Mouse (Mus musculus) MEL-GATA-1-ER (cell line): ENCODE data around the gene Taf12.
A peak's percentile ranks its signal among the peaks of the same experiment; 100 is the strongest.

Experiments
- DNase-seq: peaks from one replicate; pipeline ENCODE4 v3.0.0-alpha.2; 2012; ENCODE audit warnings: low read depth; ENCODE audit errors: extremely low read depth

The Taf12 gene

DNA sequence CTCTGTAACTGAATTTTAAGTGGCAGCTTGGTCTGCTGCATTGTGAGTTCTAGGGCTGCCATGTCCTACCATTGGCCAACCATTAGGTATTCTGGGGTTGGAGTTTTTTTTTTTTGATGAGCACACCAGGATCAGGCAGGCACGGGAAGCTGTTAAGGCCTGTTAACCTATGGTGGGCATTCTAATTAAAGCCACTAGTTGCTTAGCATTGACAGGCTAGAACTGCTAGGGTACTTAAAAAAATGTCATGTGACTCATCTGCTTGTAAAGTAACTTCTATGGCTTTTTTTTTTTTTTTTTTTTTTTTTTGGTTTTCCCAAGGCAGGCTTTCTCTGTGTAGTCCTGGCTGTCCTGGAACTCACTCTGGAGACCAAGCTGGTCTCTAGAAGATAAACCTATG lies 37.0 kb downstream of the Taf12 start:
- DNase-seq, result peak; percentile 26

DNA sequence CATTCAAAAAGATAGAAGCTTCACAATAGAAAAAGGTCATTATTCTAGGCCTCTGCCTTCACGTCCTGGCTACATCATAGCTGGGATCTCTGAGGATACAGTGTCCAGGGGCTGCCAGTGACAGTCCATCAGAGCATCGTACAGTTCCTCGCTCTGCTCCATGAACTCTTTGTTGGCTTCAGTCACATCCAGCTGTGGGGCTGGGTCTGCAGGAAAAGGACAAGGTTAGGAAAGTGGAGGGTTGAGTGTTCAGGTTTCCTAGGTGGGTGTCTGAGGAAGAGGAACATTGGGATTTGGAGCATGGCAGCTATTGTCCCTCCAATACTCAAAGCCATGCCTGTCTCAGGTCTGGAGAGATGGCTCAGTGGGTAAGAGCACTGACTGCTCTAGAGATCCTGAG lies 37.6 kb downstream of the Taf12 start:
- DNase-seq, result no peak

DNA sequence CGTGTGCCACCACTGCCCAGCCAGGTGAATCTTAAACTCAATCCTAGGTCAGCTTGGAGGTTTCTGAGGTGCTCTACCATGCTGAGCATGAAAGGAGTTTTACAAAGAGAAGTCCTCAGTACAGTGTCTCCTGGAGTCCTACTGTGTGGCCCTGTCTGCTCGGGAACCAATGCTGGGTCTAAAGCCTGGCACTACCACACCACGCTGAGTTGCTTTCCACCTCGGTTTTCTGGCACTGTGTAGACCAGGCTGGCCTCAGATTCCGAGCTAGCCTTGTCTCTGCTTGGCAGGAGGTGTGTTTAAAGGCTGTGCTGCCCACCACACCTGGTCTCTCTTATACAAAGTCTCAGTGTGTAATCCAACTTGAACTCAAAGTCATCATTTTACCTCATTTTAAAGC lies 38.5 kb downstream of the Taf12 start:
- no peak for DNase-seq

DNA sequence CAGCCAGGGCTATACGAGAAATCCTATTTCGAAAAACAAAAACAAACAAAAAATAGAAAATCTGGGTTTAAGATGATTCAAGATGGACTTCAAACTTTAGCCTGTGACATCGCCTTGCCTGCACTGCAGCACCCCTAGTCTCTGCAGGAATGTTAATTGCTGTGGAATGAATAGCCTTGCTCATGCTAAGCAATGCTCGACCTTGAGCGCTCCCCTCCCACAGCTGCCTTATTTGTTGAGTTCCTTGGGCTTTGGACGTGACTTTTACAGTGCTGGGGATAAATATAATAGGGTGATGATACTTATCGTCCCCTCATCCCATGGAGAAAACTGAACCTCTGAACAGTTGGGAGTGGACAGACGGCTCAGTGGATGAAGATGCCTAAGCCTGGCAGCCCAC lies 41.5 kb downstream of the Taf12 start:
- DNase-seq, result no peak

DNA sequence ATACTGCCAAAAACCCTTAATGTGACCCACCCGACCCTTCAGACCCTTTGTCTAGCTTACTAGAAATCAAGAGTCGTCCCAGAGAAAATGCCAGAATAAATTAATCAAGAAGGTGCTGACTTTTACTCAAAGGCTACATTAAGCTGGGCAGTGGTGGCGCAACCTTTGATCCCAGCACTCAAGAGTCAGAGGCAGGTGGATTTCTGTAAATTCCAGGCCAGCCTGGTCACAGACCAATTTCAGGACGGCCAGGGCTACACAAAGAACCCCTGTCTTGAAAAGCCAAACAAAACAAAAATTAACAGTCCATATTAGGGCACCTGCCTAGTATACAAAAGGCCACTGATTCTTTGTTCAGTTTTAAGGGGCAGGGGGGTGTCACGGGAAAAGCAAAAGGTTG lies 52.3 kb downstream of the Taf12 start:
- DNase-seq, result no peak

DNA sequence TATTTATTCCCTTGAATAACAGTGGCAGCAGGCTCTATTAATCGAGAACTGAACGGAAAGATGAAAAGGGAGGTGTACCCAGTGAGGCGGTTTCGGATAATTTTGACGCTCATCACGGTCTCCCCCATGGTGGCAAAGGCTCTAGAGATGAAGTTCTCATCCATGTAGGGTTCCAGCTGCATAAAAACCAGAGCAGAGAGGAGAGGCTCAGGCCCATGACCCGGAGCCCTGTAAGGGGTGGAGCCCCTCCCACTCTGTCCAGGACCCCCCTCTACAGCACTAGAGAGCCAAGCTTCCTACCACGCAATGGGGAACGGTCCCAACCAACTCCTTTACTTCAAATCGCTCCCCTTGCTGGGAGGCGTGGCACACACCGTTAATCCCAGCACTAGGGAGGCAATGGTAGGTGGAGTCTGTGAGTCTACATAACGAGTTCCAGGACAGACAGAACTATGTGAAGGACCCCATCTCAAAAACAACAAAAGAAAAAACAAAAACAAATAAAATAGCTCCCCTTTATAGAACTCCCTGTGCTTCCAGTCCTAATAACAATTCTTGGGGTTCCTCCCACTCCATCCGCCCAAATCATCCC lies 54.3 kb downstream of the Taf12 start:
- DNase-seq, result no peak

DNA sequence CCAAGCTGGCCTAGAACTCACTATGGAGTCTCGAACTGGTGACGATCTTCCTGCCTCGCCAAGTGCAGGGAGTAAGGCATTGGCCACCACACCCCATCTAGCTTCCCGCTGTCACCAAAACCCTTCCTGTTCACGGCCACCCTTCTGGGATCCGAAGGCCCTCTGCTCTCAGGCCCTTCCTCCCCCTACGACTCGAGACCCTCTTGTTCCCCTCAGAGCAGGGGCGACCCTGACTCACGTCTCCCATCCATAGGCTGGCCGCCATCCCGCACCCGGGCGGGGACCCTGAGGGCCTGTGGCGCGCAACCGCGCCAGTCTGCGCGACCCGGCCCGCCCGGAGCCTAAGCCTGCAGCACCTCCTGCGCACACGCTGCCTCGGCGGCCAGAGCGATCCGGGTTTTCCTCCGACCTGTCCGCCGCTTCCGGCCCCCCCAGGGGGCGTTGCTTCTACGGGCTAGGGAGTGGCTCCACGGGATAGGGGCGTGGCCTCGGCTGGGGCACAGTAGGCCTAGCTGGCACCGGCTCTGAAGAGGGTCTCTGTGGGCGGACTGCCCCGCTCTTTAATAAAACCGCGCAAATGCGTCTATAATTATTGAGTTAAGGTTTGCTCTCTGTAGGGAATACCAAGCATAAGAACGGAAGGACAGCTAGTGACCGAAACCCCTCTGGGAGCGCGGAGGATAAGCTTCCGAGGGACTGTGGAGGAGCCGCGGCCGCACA lies 55.1 kb downstream of the Taf12 start, which contains the start of gene Trnau1ap:
Trnau1ap (minus strand) TSS at position 424 of the 720 bp plus-strand sequence.
- DNase-seq, result peak; percentile 75

DNA sequence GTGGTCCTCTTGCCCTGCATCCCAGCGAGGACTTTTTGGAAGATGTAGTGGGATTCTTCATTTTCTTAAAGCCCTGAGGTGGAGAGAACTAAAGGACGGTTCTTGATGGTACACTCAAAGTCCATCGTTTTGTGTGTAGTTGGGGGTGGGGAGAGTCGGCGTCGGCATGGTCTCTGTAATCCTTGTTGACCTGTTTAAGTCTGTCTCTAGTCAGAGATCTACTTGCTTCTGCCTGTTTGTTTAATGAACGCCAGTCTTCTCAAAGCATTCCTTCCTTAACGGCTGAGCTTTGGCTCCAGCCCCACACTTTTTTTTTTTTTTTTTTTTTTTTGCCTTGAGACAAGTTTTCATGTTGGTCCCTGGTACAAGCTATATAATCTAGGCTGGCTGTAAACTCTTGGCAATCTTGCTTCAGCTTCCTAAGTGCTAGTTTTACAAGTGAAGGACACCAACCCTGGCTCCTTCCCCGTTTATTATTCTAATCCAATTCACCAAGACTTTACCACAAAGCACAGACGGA lies 55.7 kb downstream of the Taf12 start:
- DNase-seq, result no peak

DNA sequence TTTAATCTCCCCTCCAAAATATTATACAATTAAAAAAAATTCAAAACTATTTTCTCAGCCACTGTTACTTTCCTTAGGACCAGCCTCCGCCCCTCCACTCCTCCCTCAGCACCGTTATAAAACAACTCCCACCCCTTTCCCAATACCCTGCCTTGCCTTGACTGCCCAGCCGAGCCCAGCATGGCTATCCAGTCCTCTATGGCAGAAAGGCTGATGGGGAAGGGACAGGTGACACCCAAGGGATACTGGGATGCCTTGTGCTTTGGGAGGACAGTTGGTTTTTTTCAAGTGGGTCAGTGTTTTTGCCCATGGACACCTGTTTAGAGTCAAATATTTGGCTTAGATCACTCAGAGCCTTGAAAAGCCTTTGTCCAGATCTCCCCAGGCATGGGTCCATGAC lies 57.8 kb downstream of the Taf12 start:
- no peak for DNase-seq

DNA sequence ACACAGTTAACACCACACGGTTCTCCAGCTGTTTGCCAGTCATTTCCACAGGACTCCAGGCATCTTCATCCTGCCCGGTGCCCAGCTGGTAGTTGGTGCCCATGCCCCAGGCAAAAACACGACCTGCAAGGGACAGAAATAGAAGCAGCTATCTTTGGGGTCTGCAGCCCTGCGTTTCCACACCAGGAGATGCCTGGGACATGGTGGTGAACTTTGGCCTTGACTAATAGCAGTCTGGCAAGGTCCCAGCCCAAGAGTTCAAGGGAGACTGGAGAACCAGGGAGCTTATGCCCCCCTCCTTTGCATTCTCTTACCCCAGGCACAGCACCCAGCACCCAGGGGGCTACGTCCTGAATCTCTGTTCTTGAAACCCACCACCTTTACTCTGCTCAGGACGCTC lies 58.7 kb downstream of the Taf12 start:
- no peak for DNase-seq

DNA sequence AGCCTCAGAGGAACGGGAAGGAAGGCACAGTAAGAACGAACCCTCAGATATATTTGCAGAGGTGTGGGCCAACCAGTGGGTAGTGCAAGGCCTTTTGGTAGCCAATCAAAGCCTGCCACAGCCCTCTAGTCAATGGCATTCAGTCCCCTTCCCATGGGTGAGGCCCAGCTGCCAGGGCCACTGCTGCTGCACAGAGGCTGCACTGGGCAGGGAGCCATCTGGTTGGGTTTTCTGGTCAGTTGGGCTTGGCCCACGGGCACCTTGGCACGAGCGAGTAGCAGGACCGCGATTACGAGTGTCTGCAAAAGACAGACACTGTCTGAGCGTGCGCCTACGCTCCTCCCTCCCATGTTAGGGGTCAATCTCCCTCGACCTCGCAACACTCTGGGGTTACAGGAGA lies 64.8 kb downstream of the Taf12 start:
- DNase-seq, result no peak

DNA sequence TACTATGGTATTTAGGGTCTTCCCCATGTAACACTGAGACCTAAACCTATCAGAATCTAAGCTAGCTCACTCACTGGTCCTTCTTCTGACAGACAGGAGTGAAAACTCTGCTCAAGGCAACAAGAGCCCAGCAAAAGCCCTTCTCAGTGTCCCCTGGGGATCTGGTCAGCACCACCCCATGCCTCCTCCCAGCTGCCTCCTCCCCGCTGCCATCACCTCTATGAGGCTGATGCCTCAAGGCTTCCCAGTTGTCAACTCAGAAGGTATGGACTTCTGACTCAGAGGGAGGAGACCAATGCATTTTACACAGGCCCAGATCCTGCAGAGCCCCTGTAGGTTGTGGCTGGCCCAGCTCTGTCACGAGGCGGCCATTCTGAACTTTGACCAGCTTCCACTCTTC lies 67.3 kb downstream of the Taf12 start:
- DNase-seq, result no peak

DNA sequence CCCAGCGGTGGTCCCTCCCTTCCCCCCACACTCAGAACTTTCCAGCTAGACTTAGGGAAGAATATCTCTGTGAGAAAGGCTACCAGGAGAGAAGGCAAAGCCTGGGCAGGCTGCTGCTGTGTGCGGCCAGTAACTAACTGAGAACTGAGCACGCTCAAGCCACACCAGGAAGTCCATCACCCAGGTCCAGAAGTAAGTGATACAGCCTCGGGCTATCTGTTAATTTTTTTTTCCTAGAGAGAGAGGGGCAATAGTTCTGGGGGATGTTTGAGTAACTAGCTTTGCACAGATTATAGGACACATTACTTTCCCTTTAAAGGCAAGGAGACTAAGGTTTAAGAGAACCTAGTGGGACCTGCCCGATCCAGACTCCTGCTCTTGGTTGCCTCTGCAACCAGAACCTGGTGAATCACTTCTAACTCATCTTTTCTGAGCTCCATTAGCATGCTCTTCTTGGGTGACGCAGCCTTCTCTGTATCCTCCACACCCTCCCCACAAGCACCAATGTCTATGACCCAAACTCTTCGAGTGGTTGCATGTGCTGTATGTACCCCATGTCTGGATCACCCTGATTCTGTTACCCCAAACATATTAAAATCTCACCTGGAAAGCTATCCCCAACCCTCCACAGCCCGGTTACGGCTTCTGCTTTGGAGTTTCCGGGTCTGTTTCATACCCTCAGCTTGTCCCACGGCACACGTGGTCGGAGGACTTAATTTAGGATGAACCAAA lies 70.4 kb downstream of the Taf12 start:
- DNase-seq, result no peak
